Mouse (Mus musculus) G1E (cell line): ENCODE measurements around the gene Aurkb. TPM values are rescaled to one million over a fixed set of nuclear protein-coding genes. Genes with fewer than 3 reads are reported as not detected.
A peak's percentile ranks its signal among the peaks of the same experiment; 100 is the strongest.

Experiments used
- ATAC-seq: 2 replicates; pipeline ENCODE4 v1.8.0; 2016; ENCODE audit warnings: mild to moderate bottlenecking; ENCODE audit not compliant: insufficient number of reproducible peaks, poor library complexity, low FRiP score, severe bottlenecking; ENCODE audit errors: extremely low read depth
- DNase-seq: peaks from one replicate; pipeline ENCODE4 v3.0.0; 2012; ENCODE audit warnings: low spot score
- H3K27me3 ChIP-seq: 2 replicates; pipeline ENCODE4 v1.6.1; 2012; ENCODE audit warnings: mild to moderate bottlenecking, low read length, inconsistent platforms; ENCODE audit not compliant: insufficient read depth
- H3K36me3 ChIP-seq: replicated peaks from 2 replicates; pipeline ENCODE3; 2012; ENCODE audit warnings: mild to moderate bottlenecking, inconsistent platforms
- H3K4me1 ChIP-seq: 2 replicates; pipeline ENCODE4 v1.6.1; 2012; ENCODE audit warnings: low read depth, low read length, inconsistent platforms, mixed read lengths; ENCODE audit not compliant: insufficient read depth
- H3K4me3 ChIP-seq: 2 replicates; pipeline ENCODE4 v1.5.1; 2012; ENCODE audit warnings: low read depth, mild to moderate bottlenecking, inconsistent platforms, low read length, moderate library complexity, mixed read lengths
- H3K9me3 ChIP-seq: replicated peaks from 2 replicates; pipeline ENCODE4 v1.6.1; 2012; ENCODE audit warnings: inconsistent platforms
- CTCF ChIP-seq: IDR thresholded peaks from 2 replicates; pipeline ENCODE4 v1.5.1; 2012; ENCODE audit warnings: low read depth, low read length, inconsistent platforms, mixed read lengths
- GATA1 ChIP-seq: IDR thresholded peaks from 2 replicates; pipeline ENCODE4 v1.6.1; 2012; ENCODE audit warnings: borderline replicate concordance, low read length, inconsistent platforms, mixed read lengths
- GATA2 ChIP-seq: IDR thresholded peaks from 2 replicates; pipeline ENCODE4 v1.6.1; 2012; ENCODE audit warnings: low read depth, low read length, inconsistent platforms, borderline replicate concordance
- POLR2AphosphoS5 ChIP-seq: IDR thresholded peaks from 2 replicates; pipeline ENCODE4 v1.6.1; 2012; ENCODE audit warnings: low read depth, low read length, inconsistent platforms; ENCODE audit not compliant: insufficient replicate concordance
- TAL1 ChIP-seq: conservative IDR thresholded peaks from 2 replicates; pipeline ENCODE4 v1.6.1; 2012; ENCODE audit warnings: low read depth, low read length, inconsistent platforms, mixed read lengths
- polyA plus RNA-seq: library from polyadenylated mRNA; stranded (reverse); fragments of >175 nt; gene quantifications from 2 replicates; pipeline ENCODE4 v1.2.3, GENCODE M21; 2012
- total RNA-seq, 2 experiments: library from RNA; stranded (forward) in 1 of 2; stranded (reverse) in 1 of 2; fragments of 200-1000 nt in 1 of 2; fragments of >200 nt in 1 of 2; fragmentation: Nextera tagmentation in 1 of 2; gene quantifications; 2 replicates each; pipeline ENCODE4 v1.2.3; 2014 to 2017

Gene Aurkb
- total and polyA plus RNA-seq, 3 experiments = 117 to 296 (median 241) TPM

- TF ChIP-seq POLR2AphosphoS5 = no peak
- TF ChIP-seq GATA2 = no peak
- no peak for TF ChIP-seq CTCF
- TF ChIP-seq GATA1 = no peak
- TF ChIP-seq TAL1 = no peak
- H3K4me1 ChIP-seq = peaks cover 35% of the 10 kb centered on the region
- H3K36me3 ChIP-seq = peaks cover 18% of the 10 kb centered on the region
- no peaks in the 10 kb centered on the region for H3K27me3 ChIP-seq
- DNase-seq (no peak), ATAC-seq (no peak)
- peak overlapping the region; percentile 91 for H3K4me3 ChIP-seq
- H3K9me3 ChIP-seq = no peaks in the 10 kb centered on the region
These were observed 12.8 kb downstream of the Aurkb start for GRCm38 (mm10) chr11:69058265-69058664.

- DNase-seq (no peak), ATAC-seq (no peak)
- TF ChIP-seq CTCF = no peak
- no peak for TF ChIP-seq TAL1
- no peak for TF ChIP-seq GATA1
- TF ChIP-seq POLR2AphosphoS5 = no peak
- no peak for TF ChIP-seq GATA2
- no peaks in the 10 kb centered on the region for H3K9me3 ChIP-seq
- peaks cover 39% of the 10 kb centered on the region for H3K4me1 ChIP-seq
- peaks cover 14% of the 10 kb centered on the region for H3K36me3 ChIP-seq
- H3K4me3 ChIP-seq = peak overlapping the region; percentile 91
- H3K27me3 ChIP-seq = no peaks in the 10 kb centered on the region
These were observed 13.4 kb downstream of the Aurkb start for GRCm38 (mm10) chr11:69058729-69059356.

- TF ChIP-seq POLR2AphosphoS5 = no peak
- TF ChIP-seq GATA2 = no peak
- TF ChIP-seq TAL1 = no peak
- no peak for TF ChIP-seq GATA1
- TF ChIP-seq CTCF = no peak
- Histone ChIP-seq H3K9me3 (no peaks in the 10 kb centered on the region), H3K4me3 (peak within 1 kb of the TSS; percentile 91), H3K27me3 (no peaks in the 10 kb centered on the region), H3K4me1 (peaks cover 45% of the 10 kb centered on the region), H3K36me3 (peaks cover 7% of the 10 kb centered on the region)
- ATAC-seq (peak; percentile 85), DNase-seq (peak; percentile 98)
These were observed 14.0 kb downstream of the Aurkb start, which contains the start of gene Borcs6 for GRCm38 (mm10) chr11:69059357-69059974. Borcs6 (plus strand) TSS chr11:69059717.

- peak; percentile 52 for DNase-seq
- peaks cover 50% of the 10 kb centered on the region for H3K4me1 ChIP-seq
- no peak for ATAC-seq
These were observed 14.5 kb downstream of the Aurkb start for GRCm38 (mm10) chr11:69059975-69060411.

GRCm38 (mm10) chr11:69060448-69061254 is 15.2 kb downstream of the Aurkb start:
- DNase-seq (no peak), ATAC-seq (no peak)
- Histone ChIP-seq H3K36me3 (peaks cover 4% of the 10 kb centered on the region), H3K27me3 (no peaks in the 10 kb centered on the region), H3K9me3 (no peaks in the 10 kb centered on the region), H3K4me1 (peaks cover 50% of the 10 kb centered on the region), H3K4me3 (peak overlapping the region; percentile 91)
- TF ChIP-seq POLR2AphosphoS5 (no peak), TAL1 (no peak), GATA2 (no peak), CTCF (no peak), GATA1 (no peak)

More at GRCm38 (mm10) chr11:69059975-69060411, 14.5 kb downstream of the Aurkb start:
- H3K4me3 ChIP-seq = peak overlapping the region; percentile 91
- H3K9me3 ChIP-seq = no peaks in the 10 kb centered on the region
- H3K27me3 ChIP-seq = no peaks in the 10 kb centered on the region
- peaks cover 7% of the 10 kb centered on the region for H3K36me3 ChIP-seq
- no peak for TF ChIP-seq GATA2
- no peak for TF ChIP-seq CTCF
- TF ChIP-seq POLR2AphosphoS5 = no peak
- no peak for TF ChIP-seq TAL1
- no peak for TF ChIP-seq GATA1
